In genomic region chr17:29614115-29615023, GRCm38 (mm10) we compare ENCODE assay signal across 7 mouse cellular contexts. TPM values are rescaled to one million over a fixed set of nuclear protein-coding genes. Genes with fewer than 3 reads are reported as not detected.
DNase-seq lines count a peak whose midpoint lies in the region; ATAC-seq lines count a peak whose summit lies in the region.

Rnf8 (plus strand) TSS chr17:29614790.
Gm28043 (plus strand) TSS chr17:29614876.

- H3K4me1 ChIP-seq in embryonic facial prominence, embryonic 11.5 days (ENCODE audit: control insufficient read depth, insufficient read depth, low read length) = no peaks in the 10 kb centered on the region
- peaks cover 24% of the 10 kb centered on the region for H3K4me1 ChIP-seq in limb, embryonic 10.5 days
- H3K4me1 ChIP-seq in midbrain, embryonic 13.5 days (replicated peaks) = peaks cover 33% of the 10 kb centered on the region

- peak; percentile 98 for DNase-seq in adrenal gland, postnatal 14 days
- peak; percentile 97 for DNase-seq in embryonic facial prominence, embryonic 11.5 days (ENCODE audit: low spot score)
- peak; percentile 94 for DNase-seq in kidney, adult 11 months
- DNase-seq in limb, embryonic 10.5 days (ENCODE audit: low spot score) = peak; percentile 97
- peak; percentile 93 for DNase-seq in spleen, adult 12 weeks (ENCODE audit: low spot score)

- WGBS in embryonic facial prominence, embryonic 11.5 days = 2% methylated on average over 47 of the region's 52 CpGs
- WGBS in limb, embryonic 10.5 days = 2% methylated on average over 52 of the region's 52 CpGs
- WGBS in midbrain, embryonic 13.5 days = 2% methylated on average over 52 of the region's 52 CpGs

- H3K4me3 ChIP-seq in embryonic facial prominence, embryonic 11.5 days (ENCODE audit: low read depth, low read length) = peak within 1 kb of the TSS; percentile 94
- peak within 1 kb of the TSS; percentile 93 for H3K4me3 ChIP-seq in limb, embryonic 10.5 days
- peak within 1 kb of the TSS; percentile 95 for H3K4me3 ChIP-seq in midbrain, embryonic 13.5 days (replicated peaks)

- H3K36me3 ChIP-seq in embryonic facial prominence, embryonic 11.5 days (replicated peaks; ENCODE audit: control insufficient read depth, insufficient read depth, low read depth, low read length) = peaks cover 2% of the 10 kb centered on the region; the same call in 1 of the 2 replicates
- H3K36me3 ChIP-seq in limb, embryonic 10.5 days = peaks cover 26% of the 10 kb centered on the region
- H3K36me3 ChIP-seq in midbrain, embryonic 13.5 days = peaks cover 12% of the 10 kb centered on the region

- peak; percentile 90 for ATAC-seq in embryonic facial prominence, embryonic 11.5 days (replicated peaks; ENCODE audit: insufficient number of reproducible peaks, low FRiP score, low TSS enrichment, low read depth)
- ATAC-seq in granulocyte monocyte progenitor cell, adult 5-6 weeks (replicated peaks; ENCODE audit: poor library complexity, severe bottlenecking) = peak; percentile 95
- ATAC-seq in midbrain, embryonic 13.5 days = peak; percentile 94

- H3K27ac ChIP-seq in embryonic facial prominence, embryonic 11.5 days (replicated peaks; ENCODE audit: low read depth, low read length) = peak within 1 kb of the TSS; percentile 92
- H3K27ac ChIP-seq in limb, embryonic 10.5 days = peak within 1 kb of the TSS; percentile 96
- H3K27ac ChIP-seq in midbrain, embryonic 13.5 days = peak within 1 kb of the TSS; percentile 93

- H3K9me3 ChIP-seq in embryonic facial prominence, embryonic 11.5 days (replicated peaks; ENCODE audit: control insufficient read depth, low read length) = no peaks in the 10 kb centered on the region
- H3K9me3 ChIP-seq in limb, embryonic 10.5 days (replicated peaks) = no peaks in the 10 kb centered on the region
- H3K9me3 ChIP-seq in midbrain, embryonic 13.5 days = no peaks in the 10 kb centered on the region

- no peaks in the 10 kb centered on the region for H3K27me3 ChIP-seq in embryonic facial prominence, embryonic 11.5 days (ENCODE audit: control insufficient read depth, insufficient read depth, low read length)
- no peaks in the 10 kb centered on the region for H3K27me3 ChIP-seq in limb, embryonic 10.5 days (ENCODE audit: low read depth, poor library complexity, severe bottlenecking)
- H3K27me3 ChIP-seq in midbrain, embryonic 13.5 days = no peaks in the 10 kb centered on the region

- peak within 1 kb of the TSS; percentile 96 for H3K9ac ChIP-seq in embryonic facial prominence, embryonic 11.5 days (replicated peaks; ENCODE audit: low read length)
- peak within 1 kb of the TSS; percentile 99 for H3K9ac ChIP-seq in midbrain, embryonic 13.5 days (replicated peaks)

- H3K4me2 ChIP-seq in embryonic facial prominence, embryonic 11.5 days (ENCODE audit: low read depth, low read length) = peak within 1 kb of the TSS; percentile 87
- H3K4me2 ChIP-seq in midbrain, embryonic 13.5 days (replicated peaks) = peak within 1 kb of the TSS; percentile 93

RNA-seq across cellular contexts. Expression of gene Rnf8, which starts in this region (rescaled TPM):
- 41.5 and 45.4 TPM in 2 replicates for total RNA-seq in adrenal gland, postnatal 14 days (2021)
- polyA plus RNA-seq in embryonic facial prominence, embryonic 11.5 days (2014; fragmentation: Nextera tagmentation; extraction: Ambion mirVana) = 118 and 129 TPM in 2 replicates
- 42.3 and 44.2 TPM in 2 replicates for total RNA-seq in granulocyte monocyte progenitor cell, adult 5-6 weeks (2014; fragmentation: Nextera tagmentation)
- total RNA-seq in granulocyte monocyte progenitor cell, adult 5-6 weeks (2017) = 34.7 and 48.5 TPM in 2 replicates
- 108 and 127 TPM in 2 replicates for polyA plus RNA-seq in limb, embryonic 10.5 days (2016; fragmentation: Nextera tagmentation; extraction: Ambion mirVana)
- 87.3 and 94.9 TPM in 2 replicates for polyA plus RNA-seq in midbrain, embryonic 13.5 days (2015; fragmentation: Nextera tagmentation; extraction: Ambion mirVana)

RNA-seq across cellular contexts. Expression of gene Gm28043, which starts in this region (rescaled TPM):
- 3.2 and 3.3 TPM in 2 replicates for total RNA-seq in adrenal gland, postnatal 14 days (2021)
- polyA plus RNA-seq in embryonic facial prominence, embryonic 11.5 days (2014; fragmentation: Nextera tagmentation; extraction: Ambion mirVana) = 1.8 and 2.1 TPM in 2 replicates
- total RNA-seq in granulocyte monocyte progenitor cell, adult 5-6 weeks (2014; fragmentation: Nextera tagmentation) = 2.7 and 5.4 TPM in 2 replicates
- 5.2 and 6.1 TPM in 2 replicates for total RNA-seq in granulocyte monocyte progenitor cell, adult 5-6 weeks (2017)
- polyA plus RNA-seq in limb, embryonic 10.5 days (2016; fragmentation: Nextera tagmentation; extraction: Ambion mirVana) = 2.5 and 2.8 TPM in 2 replicates
- 3.0 and 3.1 TPM in 2 replicates for polyA plus RNA-seq in midbrain, embryonic 13.5 days (2015; fragmentation: Nextera tagmentation; extraction: Ambion mirVana)

Comparison
In these comparisons a context has a peak if more than half of its experiments do, and no peak if none do; other contexts are left out.
1. Peak in every context shown above with its lines: DNase-seq, ATAC-seq, H3K4me3 ChIP-seq and H3K27ac ChIP-seq.